Mouse (Mus musculus) R1 (cell line): ENCODE data around the gene Xlr5c.
"Not testable (repeated sequence)": the region's sequence is repeated elsewhere in the genome, so short reads cannot be mapped to it uniquely, and the experiment has no call there.

ENCODE experiments used
- DNase-seq: peaks from one replicate; pipeline ENCODE4 v3.0.0-alpha.2; 2018; ENCODE audit warnings: low read depth, low spot score

The Xlr5c gene

GRCm38 (mm10) chrX:73292876-73293275, at the start of gene Xlr5c, which contains the start of gene Xlr5a:
Xlr5c (minus strand) TSS chrX:73292976.
Xlr5a (minus strand) TSS chrX:73292976.
- not testable (repeated sequence) for DNase-seq

DNA sequence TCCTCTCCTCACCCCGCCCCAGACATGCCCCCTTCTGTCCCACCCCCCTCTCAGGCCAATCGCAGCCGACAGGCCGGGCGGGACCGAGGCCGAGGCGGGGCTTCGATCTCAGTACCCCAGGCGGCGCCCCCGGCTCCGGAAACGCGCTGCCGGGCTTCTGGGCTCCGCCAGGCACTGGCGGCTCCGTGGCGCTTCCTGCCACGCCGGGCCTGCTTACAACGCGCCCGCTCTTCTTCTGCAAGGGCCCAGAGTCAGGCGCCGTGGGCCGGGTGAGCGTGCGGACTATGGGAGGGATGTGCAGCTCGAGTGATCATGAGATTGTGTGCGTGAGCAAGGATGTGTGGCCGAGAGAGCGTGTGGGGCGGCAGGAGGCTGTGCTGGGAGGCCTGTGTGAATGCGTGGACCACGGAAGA, 49.7 kb upstream of the Xlr5c start, which contains the start of gene Zfp275:
Zfp275 (plus strand) TSS at position 139 of the 413 bp plus-strand sequence.
- DNase-seq, result peak; percentile 79

GRCm38 (mm10) chrX:73342068-73342467, 49.3 kb upstream of the Xlr5c start:
- DNase-seq, result no peak

- no peak for DNase-seq
Measured at GRCm38 (mm10) chrX:73341473-73341872, 48.7 kb upstream of the Xlr5c start.

DNA sequence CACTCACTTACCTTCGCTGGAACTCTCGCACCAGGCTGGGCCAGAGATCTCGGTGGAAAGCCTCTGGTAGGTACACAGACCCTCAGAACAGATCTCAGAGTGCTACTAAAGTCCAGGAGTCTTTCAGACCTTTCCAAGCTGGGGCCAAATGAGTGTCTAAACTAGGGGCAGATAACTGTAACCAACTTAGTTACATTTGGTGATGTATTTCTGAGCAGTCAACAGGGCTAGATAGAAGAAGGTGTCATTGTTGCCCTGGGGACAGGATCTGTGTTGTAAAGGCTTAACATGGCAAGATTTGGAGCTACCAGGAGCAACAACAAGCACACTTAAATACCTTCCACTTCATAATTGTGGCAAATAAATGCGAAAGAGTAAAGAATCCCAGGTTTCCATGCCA, 44.0 kb upstream of the Xlr5c start, which contains the start of gene Gm45015:
Gm45015 (minus strand) TSS at position 101 of the 400 bp plus-strand sequence.
- no peak for DNase-seq

GRCm38 (mm10) chrX:73333548-73333947, 40.8 kb upstream of the Xlr5c start:
- DNase-seq, result no peak

DNA sequence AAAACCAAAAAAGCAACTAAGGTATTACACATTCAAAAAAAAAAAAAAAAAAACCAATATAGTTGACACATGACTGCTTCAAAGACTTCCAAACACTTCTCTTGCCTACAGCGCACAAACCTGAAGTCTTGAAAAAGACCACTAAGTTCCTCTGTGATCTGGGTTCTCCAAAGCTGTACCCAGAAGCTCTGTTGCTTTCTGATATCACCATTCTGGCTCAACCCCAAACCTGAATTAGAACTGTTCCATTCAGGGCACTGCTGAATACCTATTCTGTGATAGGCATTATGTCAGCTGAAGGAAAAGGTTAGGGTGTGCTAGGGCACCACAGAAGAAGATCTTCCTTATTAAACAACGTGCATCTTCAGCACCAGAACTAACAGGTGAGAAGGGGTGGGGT, 34.4 kb upstream of the Xlr5c start:
- no peak for DNase-seq

- DNase-seq, result no peak
Measured at GRCm38 (mm10) chrX:73321029-73321428, 28.3 kb upstream of the Xlr5c start.

- peak; percentile 39 for DNase-seq
Measured at GRCm38 (mm10) chrX:73312522-73312921, 19.7 kb upstream of the Xlr5c start.

- DNase-seq, result not testable (repeated sequence)
Measured at GRCm38 (mm10) chrX:73295745-73296144, 3.0 kb upstream of the Xlr5c start.

- DNase-seq, result peak; percentile 17
Measured at GRCm38 (mm10) chrX:73265270-73265669, 27.5 kb downstream of the Xlr5c start, which contains the start of gene Xlr3c. Xlr3c (minus strand) TSS chrX:73265390.

DNA sequence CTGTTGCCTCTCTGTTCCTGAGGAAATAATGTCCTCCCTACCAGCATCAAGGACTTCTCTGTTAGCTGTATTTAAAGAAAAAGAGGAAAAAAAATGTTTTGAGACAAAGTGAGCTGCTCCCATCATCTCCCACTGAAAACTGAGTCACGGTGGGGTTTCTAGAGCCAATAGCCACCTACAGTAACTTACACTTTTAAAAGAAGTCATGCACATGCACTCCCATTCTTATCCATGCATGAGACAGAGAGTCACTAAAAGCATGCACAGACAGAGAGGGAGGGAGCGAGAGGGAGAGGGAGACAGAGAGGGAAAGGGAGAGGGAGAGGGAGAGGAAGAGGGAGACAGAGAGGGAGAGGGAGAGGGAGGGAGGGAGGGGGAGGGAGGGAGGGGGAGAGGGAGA, 30.3 kb downstream of the Xlr5c start:
- DNase-seq, result not testable (repeated sequence)

DNA sequence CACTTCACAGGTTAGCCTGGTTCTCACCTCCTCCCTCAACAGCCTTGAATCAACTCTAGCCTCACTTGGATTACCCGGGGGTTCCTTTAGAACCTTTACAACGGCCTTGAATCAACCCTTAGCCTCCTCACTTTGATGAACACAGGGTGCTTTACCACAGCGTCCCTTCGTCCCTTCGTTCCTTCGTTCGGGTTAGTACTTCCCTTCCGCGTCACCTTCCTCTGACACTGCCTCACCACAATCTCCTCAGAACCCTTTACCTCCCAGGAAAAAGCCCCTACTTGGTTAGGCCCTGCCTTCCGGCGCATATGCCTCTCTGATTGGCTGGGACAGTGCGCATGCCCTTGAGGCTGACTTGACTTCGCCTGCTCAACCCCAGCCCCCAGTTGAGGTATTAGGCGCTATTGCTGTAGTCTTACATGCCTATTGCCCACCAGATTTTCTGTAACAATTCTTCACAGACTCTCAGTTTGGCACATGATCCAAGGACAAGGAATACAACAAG, 49.9 kb downstream of the Xlr5c start, which contains the start of gene Xlr4c:
Xlr4c (minus strand) TSS at position 310 of the 505 bp plus-strand sequence.
- not testable (repeated sequence) for DNase-seq
